Mouse (Mus musculus) embryonic stem cell, embryonic (primary cell): ENCODE measurements at regions not wholly inside any gene's neighbourhood (a gene's known extent, or its start where the extent isn't known, plus 50 kb on each side); places are given as distances from the start of the nearest gene placed in this dataset.
"Not testable (repeated sequence)": the region's sequence is repeated elsewhere in the genome, so short reads cannot be mapped to it uniquely, and the experiment has no call there.

Experiments
- CTCF ChIA-PET, 4 experiments: fragments of 300-600 bp in 2 of 4; fragments of 350-600 bp in 2 of 4; sonication (Branson Sonifier 250); formaldehyde crosslinking; loops; one replicate each; lab custom pipeline; 2022; ENCODE audit warnings: inconsistent platforms in 2 of 4; lab: Charles Lee
- POLR2A ChIA-PET, 4 experiments: fragments of 300-600 bp in 2 of 4; fragments of 350-600 bp in 2 of 4; sonication (Branson Sonifier 250); formaldehyde crosslinking; loops; one replicate each; lab custom pipeline; 2022; ENCODE audit warnings: antibody characterized with exemption in 4 of 4, inconsistent platforms in 1 of 4; lab: Charles Lee

GRCm38 (mm10) chr4:105844675-105845466 is 55.2 kb downstream of the Gm12728 start:
- ChIA-PET CTCF (no interaction called here), POLR2A (no interaction called here)

GRCm38 (mm10) chr4:105845998-105846989 is 56.6 kb downstream of the Gm12728 start:
- POLR2A ChIA-PET, CTCF ChIA-PET: not testable (repeated sequence)

- CTCF ChIA-PET: no interaction called here
- POLR2A ChIA-PET: no interaction called here
Observed at GRCm38 (mm10) chr4:105853086-105853485, 63.4 kb downstream of the Gm12728 start.

GRCm38 (mm10) chr4:105859052-105859864 is 69.6 kb downstream of the Gm12728 start:
- ChIA-PET CTCF (no interaction called here), POLR2A (interaction anchor here in 1 of 4 experiments (0.5 kb wide), 1 partner anchor 702 kb away, joined by 8 read pairs; the partner anchor contains the start of gene Plpp3)

GRCm38 (mm10) chr4:105860930-105861653 is 71.4 kb downstream of the Gm12728 start:
- CTCF ChIA-PET: interaction anchor here in 1 of 4 experiments (0.5 kb wide), 1 partner anchor 224 kb away, joined by 3 read pairs; no protein-coding TSS in a partner anchor
- POLR2A ChIA-PET: no interaction called here

- CTCF ChIA-PET: interaction anchor here in 2 of 4 experiments (0.5 to 0.6 kb wide), 2 partner anchors 111 to 224 kb away, joined by 3 to 8 read pairs; no protein-coding TSS in a partner anchor
- POLR2A ChIA-PET: no interaction called here
Observed at GRCm38 (mm10) chr4:105861654-105862037, 72.0 kb downstream of the Gm12728 start.

- ChIA-PET CTCF (no interaction called here), POLR2A (no interaction called here)
Observed at GRCm38 (mm10) chr4:105870512-105870911, 80.8 kb downstream of the Gm12728 start.

GRCm38 (mm10) chr4:105877246-105877645 is 87.6 kb downstream of the Gm12728 start:
- ChIA-PET POLR2A (interaction anchor here in 1 of 4 experiments (0.6 kb wide), 1 partner anchor 31 kb away, joined by 3 read pairs; no protein-coding TSS in a partner anchor), CTCF (interaction anchor here in 1 of 4 experiments (0.9 kb wide), 1 partner anchor 64 kb away, joined by 3 read pairs; no protein-coding TSS in a partner anchor)

- CTCF ChIA-PET: no interaction called here
- POLR2A ChIA-PET: no interaction called here
Observed at GRCm38 (mm10) chr4:105879891-105880290, 90.2 kb downstream of the Gm12728 start.

GRCm38 (mm10) chr4:105884791-105885190 is 95.1 kb downstream of the Gm12728 start:
- ChIA-PET POLR2A (no interaction called here), CTCF (no interaction called here)

GRCm38 (mm10) chr4:105891438-105891837 is 101.8 kb downstream of the Gm12728 start:
- POLR2A ChIA-PET: no interaction called here
- CTCF ChIA-PET: no interaction called here

GRCm38 (mm10) chr4:105892065-105892464 is 102.4 kb downstream of the Gm12728 start:
- CTCF ChIA-PET: no interaction called here
- POLR2A ChIA-PET: interaction anchor here in 1 of 4 experiments (1.1 kb wide), 1 partner anchor 11 kb away, joined by 3 read pairs; no protein-coding TSS in a partner anchor

- POLR2A ChIA-PET: no interaction called here
- CTCF ChIA-PET: no interaction called here
Observed at GRCm38 (mm10) chr4:105895116-105895515, 105.4 kb downstream of the Gm12728 start.

GRCm38 (mm10) chr4:105898054-105898847 is 108.6 kb downstream of the Gm12728 start:
- POLR2A ChIA-PET: no interaction called here
- CTCF ChIA-PET: no interaction called here

- ChIA-PET POLR2A (interaction anchor here in 1 of 4 experiments (0.7 kb wide), 1 partner anchor 10 kb away, joined by 3 read pairs; no protein-coding TSS in a partner anchor), CTCF (no interaction called here)
Observed at GRCm38 (mm10) chr4:105904896-105905295, 115.2 kb downstream of the Gm12728 start.

- CTCF ChIA-PET: no interaction called here
- POLR2A ChIA-PET: no interaction called here
Observed at GRCm38 (mm10) chr4:105906411-105906810, 116.7 kb downstream of the Gm12728 start.

GRCm38 (mm10) chr4:105907611-105908010 is 117.9 kb downstream of the Gm12728 start:
- ChIA-PET POLR2A (interaction anchor here in 1 of 4 experiments (1.2 kb wide), 1 partner anchor 49 kb away, joined by 3 read pairs; no protein-coding TSS in a partner anchor), CTCF (interaction anchor here in 1 of 4 experiments (0.7 kb wide), 1 partner anchor 750 kb away, joined by 6 read pairs; the partner anchor contains the start of gene Plpp3)
